Mouse (Mus musculus) inflammation-experienced regulatory T-cells (primary cell): ENCODE results near the gene Zfp423. TPM values are rescaled to one million over a fixed set of nuclear protein-coding genes. Genes with fewer than 3 reads are reported as not detected.

ENCODE experiments used
- polyA plus RNA-seq, 2 experiments: library from polyadenylated mRNA; unstranded; fragments of 100-300 nt; shearing (Covaris generic); gene quantifications; one replicate each; pipeline ENCODE4 v1.2.1; 2017

Gene Zfp423
- under 1 TPM; 0.22 to 0.31 TPM for polyA plus RNA-seq

GRCm38 (mm10) chr8:87959320-87959920 is at the start of gene Zfp423:
Gene Zfp423 (minus strand): TSS chr8:87959595.

Other genes with a start within 250 kb of the Zfp423 start
- gene Cnep1r1, start 159.2 kb upstream of the Zfp423 start, polyA plus RNA-seq: 10 to 100 TPM; 33.8 to 35.7 TPM
- 10 to 100 TPM; 35.7 to 40.8 TPM for gene Heatr3, start 178.3 kb upstream of the Zfp423 start, polyA plus RNA-seq
- gene Tent4b, start 239.6 kb upstream of the Zfp423 start, polyA plus RNA-seq: 10 to 100 TPM; 37.1 to 57.3 TPM